Mouse (Mus musculus): ENCODE measurements around the gene Dock1. TPM values are rescaled to one million over a fixed set of nuclear protein-coding genes. Genes with fewer than 3 reads are reported as not detected.

The Dock1 gene
- total and polyA plus RNA-seq, 3 experiments = not detected

GRCm38 (mm10) chr7:134679314-134680158, 9.1 kb downstream of the Dock1 start:
- Histone ChIP-seq H3K9me3 (replicated peaks; ENCODE audit: low read length) (peaks cover 89% of the 10 kb centered on the region), H3K9ac (ENCODE audit: insufficient read depth, low read depth) (no peak overlapping the region), H3K4me1 (ENCODE audit: control insufficient read depth in 1 of 2, insufficient read depth in 2 of 2) (no peaks in the 10 kb centered on the region), H3K36me3 (replicated peaks in 1 of 2; ENCODE audit: control insufficient read depth in 1 of 2, insufficient read depth in 1 of 2, low read length in 1 of 2) (no peaks in the 10 kb centered on the region), H3K79me2 (replicated peaks; ENCODE audit: control insufficient read depth, extremely low read depth, insufficient read depth, poor library complexity, severe bottlenecking) (no peaks in the 10 kb centered on the region), H3K4me2 (ENCODE audit: insufficient read depth, low read depth, poor library complexity, severe bottlenecking) (no peak overlapping the region), H3K27me3 (replicated peaks) (no peaks in the 10 kb centered on the region), H3K27ac (ENCODE audit: insufficient read depth, low read depth) (no peak overlapping the region), H3K4me3 (replicated peaks in 1 of 3; ENCODE audit: low read depth in 2 of 3, low read length in 2 of 3, poor library complexity in 1 of 3) (no peak overlapping the region)
- dilution Hi-C loops (cut with MboI; ENCODE audit: extremely low pct_ligation_motif_present, extremely low pct_unique_long_range_greater_than_20kb, low sequenced_read_pairs) = no loop called here
- DNase-seq (ENCODE audit: extremely low read depth) = no peak
- in situ Hi-C loops (cut with MboI; ENCODE audit: low pct_ligation_motif_present, low pct_unique_long_range_greater_than_20kb, low sequenced_read_pairs) = no loop called here
- TF ChIP-seq ZKSCAN1 (IDR thresholded peaks at IDR 0.05; ENCODE audit: borderline replicate concordance, low read depth, low read length) (no peak), CHD1 (IDR thresholded peaks at IDR 0.05; ENCODE audit: low read depth, low read length) (no peak), HCFC1 (IDR thresholded peaks at IDR 0.05; ENCODE audit: low read depth, low read length) (no peak), JUND (conservative IDR thresholded peaks at IDR 0.05; ENCODE audit: low read depth, low read length) (no peak), UBTF (IDR thresholded peaks at IDR 0.05; ENCODE audit: low read depth, low read length) (no peak), MAX (IDR thresholded peaks at IDR 0.05; ENCODE audit: low read length) (no peak), MXI1 (IDR thresholded peaks at IDR 0.05; ENCODE audit: low read depth, low read length) (no peak), MAFK (IDR thresholded peaks at IDR 0.05; ENCODE audit: insufficient replicate concordance, low read length) (no peak), NRF1 (IDR thresholded peaks at IDR 0.05; ENCODE audit: low read depth, low read length) (no peak), ELF1 (IDR thresholded peaks at IDR 0.05; ENCODE audit: low read depth, low read length) (no peak), POLR2AphosphoS2 (IDR thresholded peaks at IDR 0.05; ENCODE audit: low read depth, low read length) (no peak), ZNF384 (IDR thresholded peaks at IDR 0.05; ENCODE audit: low read depth, low read length) (no peak), CTCF (conservative IDR thresholded peaks at IDR 0.05 in 1 of 2, IDR thresholded peaks at IDR 0.05 in 1 of 2; ENCODE audit: low read depth in 2 of 2, low read length in 2 of 2) (no peak), MAZ (IDR thresholded peaks at IDR 0.05; ENCODE audit: low read depth, low read length) (no peak), CHD2 (IDR thresholded peaks at IDR 0.05; ENCODE audit: low read length) (no peak), EP300 (IDR thresholded peaks at IDR 0.05; ENCODE audit: low read length) (no peak), IRF4 (IDR thresholded peaks at IDR 0.05; ENCODE audit: low read depth, low read length) (no peak), POLR2A (IDR thresholded peaks at IDR 0.05; ENCODE audit: low read depth, low read length) (no peak), MEF2A (IDR thresholded peaks at IDR 0.05; ENCODE audit: borderline replicate concordance, low read depth, low read length) (no peak)

DNA sequence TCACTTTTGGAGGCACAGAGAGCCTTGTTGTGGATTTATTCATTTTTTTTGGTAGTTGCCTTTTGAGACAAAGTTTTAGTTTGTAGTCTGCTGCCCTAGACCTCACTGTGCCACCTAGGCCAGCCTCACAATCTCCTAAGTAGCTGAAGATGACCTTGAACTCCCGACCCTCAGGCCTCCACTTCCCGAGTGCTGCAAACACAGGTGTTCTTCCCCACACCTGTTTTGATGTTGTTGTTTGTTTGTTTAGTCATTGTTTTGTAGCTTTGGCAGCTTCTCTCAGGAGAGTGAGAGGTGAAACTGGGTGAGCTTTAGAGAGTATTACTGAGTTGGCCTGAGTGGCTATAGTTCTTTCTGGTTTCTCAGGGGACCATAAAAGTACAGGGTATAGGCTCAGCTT, 9.7 kb downstream of the Dock1 start:
- TF ChIP-seq HCFC1 (IDR thresholded peaks at IDR 0.05; ENCODE audit: low read depth, low read length) (no peak), BHLHE40 (IDR thresholded peaks at IDR 0.05; ENCODE audit: low read depth, low read length) (no peak), GABPA (IDR thresholded peaks at IDR 0.05; ENCODE audit: insufficient replicate concordance, low read depth, low read length) (no peak), CTCF (conservative IDR thresholded peaks at IDR 0.05 in 1 of 2, IDR thresholded peaks at IDR 0.05 in 1 of 2; ENCODE audit: low read depth in 2 of 2, low read length in 2 of 2) (no peak), E2F4 (IDR thresholded peaks at IDR 0.05; ENCODE audit: insufficient replicate concordance, low read depth, low read length) (no peak), ZKSCAN1 (IDR thresholded peaks at IDR 0.05; ENCODE audit: borderline replicate concordance, low read depth, low read length) (no peak), EP300 (IDR thresholded peaks at IDR 0.05; ENCODE audit: low read length) (no peak), MYC (IDR thresholded peaks at IDR 0.05; ENCODE audit: low read depth, low read length) (no peak), ZC3H11A (IDR thresholded peaks at IDR 0.05; ENCODE audit: low read depth, low read length) (no peak)
- peaks cover 89% of the 10 kb centered on the region for H3K9me3 ChIP-seq (replicated peaks; ENCODE audit: low read length)
- H3K4me1 ChIP-seq (ENCODE audit: control insufficient read depth in 1 of 2, insufficient read depth in 2 of 2) = no peaks in the 10 kb centered on the region

More for the DNA sequence above, 9.7 kb downstream of the Dock1 start:
- Histone ChIP-seq H3K4me3 (replicated peaks in 1 of 3; ENCODE audit: low read depth in 2 of 3, low read length in 2 of 3, poor library complexity in 1 of 3) (no peak overlapping the region), H3K27me3 (replicated peaks) (no peaks in the 10 kb centered on the region), H3K36me3 (replicated peaks in 1 of 2; ENCODE audit: control insufficient read depth in 1 of 2, insufficient read depth in 1 of 2, low read length in 1 of 2) (no peaks in the 10 kb centered on the region), H3K9ac (ENCODE audit: insufficient read depth, low read depth) (no peak overlapping the region), H3K27ac (ENCODE audit: insufficient read depth, low read depth) (no peak overlapping the region), H3K79me2 (replicated peaks; ENCODE audit: control insufficient read depth, extremely low read depth, insufficient read depth, poor library complexity, severe bottlenecking) (no peaks in the 10 kb centered on the region), H3K4me2 (ENCODE audit: insufficient read depth, low read depth, poor library complexity, severe bottlenecking) (no peak overlapping the region)
- no peak for DNase-seq (ENCODE audit: extremely low read depth)
- dilution Hi-C loops (cut with MboI; ENCODE audit: extremely low pct_ligation_motif_present, extremely low pct_unique_long_range_greater_than_20kb, low sequenced_read_pairs) = no loop called here
- in situ Hi-C loops (cut with MboI; ENCODE audit: low pct_ligation_motif_present, low pct_unique_long_range_greater_than_20kb, low sequenced_read_pairs) = no loop called here

Data from CH12.LX (cell line).